Mouse (Mus musculus) liver, embryonic 12.5 days (tissue): ENCODE measurements around the gene Bnc2. TPM values are rescaled to one million over a fixed set of nuclear protein-coding genes. Genes with fewer than 3 reads are reported as not detected.

Experiments used
- ATAC-seq: fragments of 200-750 bp; cut with Nextera tagmentation; 2 replicates; pipeline ENCODE4 v1.8.0; 2017; ENCODE audit warnings: moderate number of reproducible peaks, mild to moderate bottlenecking, moderate library complexity
- H3K27ac ChIP-seq: fragments of 300-500 bp; sonication (generic); 2 replicates; pipeline ENCODE4 v1.5.1; 2016; ENCODE audit warnings: mild to moderate bottlenecking
- H3K27me3 ChIP-seq: fragments of 300-500 bp; sonication (generic); replicated peaks from 2 replicates; pipeline ENCODE4 v1.6.1; 2016; ENCODE audit warnings: mild to moderate bottlenecking, moderate library complexity
- H3K36me3 ChIP-seq: fragments of 300-500 bp; sonication (generic); 2 replicates; pipeline ENCODE4 v1.6.1; 2016; ENCODE audit warnings: mild to moderate bottlenecking, moderate library complexity
- H3K4me1 ChIP-seq: fragments of 300-500 bp; sonication (generic); 2 replicates; pipeline ENCODE4 v1.6.1; 2016
- H3K4me2 ChIP-seq: fragments of 300-500 bp; sonication (generic); 2 replicates; pipeline ENCODE4 v1.6.1; 2016; ENCODE audit warnings: mild to moderate bottlenecking, moderate library complexity
- H3K4me3 ChIP-seq: fragments of 300-500 bp; sonication (generic); 2 replicates; pipeline ENCODE4 v1.5.1; 2016; ENCODE audit warnings: mild to moderate bottlenecking, moderate library complexity
- H3K9ac ChIP-seq: fragments of 300-500 bp; sonication (generic); 2 replicates; pipeline ENCODE4 v1.6.1; 2016; ENCODE audit warnings: mild to moderate bottlenecking, moderate library complexity
- H3K9me3 ChIP-seq: fragments of 300-500 bp; sonication (generic); replicated peaks from 2 replicates; pipeline ENCODE4 v1.6.1; 2016; ENCODE audit warnings: mild to moderate bottlenecking, moderate library complexity
- WGBS: fragments of 180-500 bp; shearing (Covaris S2); methylation state at CpG from one replicate; pipeline ENCODE4 v1.1.7; 2016; ENCODE audit not compliant: insufficient replicate concordance; 5-methylcytosine and 5-hydroxymethylcytosine counted together
- polyA plus RNA-seq: library from polyadenylated mRNA; unstranded; fragments of >200 nt; fragmentation: Nextera tagmentation; extraction: Ambion mirVana; gene quantifications from 2 replicates; pipeline ENCODE4 v1.2.1, GENCODE M21; 2016

The Bnc2 gene
- polyA plus RNA-seq, 1 experiment from 2014 or later, result 1.5 TPM

DNA sequence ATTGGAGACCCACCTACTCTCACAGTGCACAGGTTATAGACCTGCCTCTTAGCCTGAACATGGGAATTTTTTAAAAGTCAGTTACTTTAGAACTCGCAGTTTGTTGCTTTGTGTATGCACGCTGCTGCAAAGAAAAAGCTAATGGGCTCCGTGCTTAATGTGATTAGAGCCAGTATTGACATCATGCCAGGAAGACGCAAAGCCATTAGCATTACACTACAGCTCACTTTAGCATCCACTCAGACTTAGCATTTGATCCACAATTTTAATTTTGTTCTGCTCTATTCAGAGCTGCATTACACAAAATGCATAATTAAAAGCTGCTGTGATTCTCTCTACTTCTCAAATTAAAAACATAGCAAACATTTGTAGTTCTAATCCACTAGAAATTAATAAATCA is 350.7 kb downstream of the Bnc2 start:
- H3K4me1 ChIP-seq, result no peaks in the 10 kb centered on the region
- 83% methylated on average over 4 of the region's 4 CpGs for WGBS
- H3K27ac ChIP-seq, result no peak overlapping the region
- H3K27me3 ChIP-seq, result no peaks in the 10 kb centered on the region
- H3K9me3 ChIP-seq, result no peaks in the 10 kb centered on the region
- no peaks in the 10 kb centered on the region for H3K36me3 ChIP-seq
- H3K4me2 ChIP-seq, result no peak overlapping the region
- no peak overlapping the region for H3K4me3 ChIP-seq
- no peak for ATAC-seq
- no peak overlapping the region for H3K9ac ChIP-seq

DNA sequence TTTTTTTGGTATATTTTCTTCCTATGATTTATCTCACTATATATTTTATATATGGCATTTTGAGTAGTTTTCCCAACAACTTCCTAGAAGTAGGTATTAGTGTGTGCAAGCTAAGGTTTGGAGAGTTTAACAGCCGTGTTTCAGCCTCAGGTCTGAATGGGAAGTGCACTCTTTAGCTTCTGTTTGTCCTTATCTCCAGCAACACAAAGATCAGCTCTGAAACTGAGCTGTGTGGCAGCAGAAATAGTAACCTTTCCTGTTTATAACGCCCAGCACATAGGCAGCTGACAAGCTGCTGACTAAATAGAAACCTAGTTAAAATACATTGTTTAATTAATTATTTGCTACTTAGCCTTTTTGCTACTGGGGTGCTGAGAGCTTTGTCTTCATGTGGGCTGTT is 353.5 kb downstream of the Bnc2 start:
- H3K9ac ChIP-seq, result no peak overlapping the region
- ATAC-seq, result peak; percentile 58; the same call in 1 of the 2 replicates
- no peaks in the 10 kb centered on the region for H3K36me3 ChIP-seq
- no peak overlapping the region for H3K4me2 ChIP-seq
- no peak overlapping the region for H3K4me3 ChIP-seq
- WGBS, result 11% methylated on average over 2 of the region's 2 CpGs
- no peak overlapping the region for H3K27ac ChIP-seq
- no peaks in the 10 kb centered on the region for H3K9me3 ChIP-seq
- no peaks in the 10 kb centered on the region for H3K4me1 ChIP-seq
- no peaks in the 10 kb centered on the region for H3K27me3 ChIP-seq

DNA sequence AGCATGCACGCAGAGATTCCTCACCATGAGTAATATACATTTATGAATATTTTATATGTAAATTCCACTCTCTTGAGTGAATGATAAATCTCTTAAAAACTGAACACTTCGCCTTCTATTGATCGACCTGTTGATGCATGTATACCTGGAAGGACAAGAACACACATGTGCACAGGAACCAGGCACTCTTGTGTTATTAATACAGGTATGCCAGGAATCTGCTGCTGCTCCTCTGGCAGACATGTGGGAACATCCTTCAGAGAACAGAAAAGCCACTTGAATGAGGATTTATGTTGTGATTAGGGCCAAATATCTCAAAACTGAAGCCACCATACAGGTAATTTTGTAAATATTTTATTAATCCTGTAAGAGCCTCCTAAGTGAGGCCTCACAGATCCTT is 357.7 kb downstream of the Bnc2 start:
- H3K9ac ChIP-seq, result no peak overlapping the region
- WGBS, result 61% methylated on average over 3 of the region's 3 CpGs
- no peaks in the 10 kb centered on the region for H3K9me3 ChIP-seq
- H3K27me3 ChIP-seq, result no peaks in the 10 kb centered on the region
- no peak overlapping the region for H3K4me2 ChIP-seq
- H3K4me1 ChIP-seq, result no peaks in the 10 kb centered on the region
- no peak for ATAC-seq
- H3K27ac ChIP-seq, result no peak overlapping the region
- H3K4me3 ChIP-seq, result no peak overlapping the region
- no peaks in the 10 kb centered on the region for H3K36me3 ChIP-seq

DNA sequence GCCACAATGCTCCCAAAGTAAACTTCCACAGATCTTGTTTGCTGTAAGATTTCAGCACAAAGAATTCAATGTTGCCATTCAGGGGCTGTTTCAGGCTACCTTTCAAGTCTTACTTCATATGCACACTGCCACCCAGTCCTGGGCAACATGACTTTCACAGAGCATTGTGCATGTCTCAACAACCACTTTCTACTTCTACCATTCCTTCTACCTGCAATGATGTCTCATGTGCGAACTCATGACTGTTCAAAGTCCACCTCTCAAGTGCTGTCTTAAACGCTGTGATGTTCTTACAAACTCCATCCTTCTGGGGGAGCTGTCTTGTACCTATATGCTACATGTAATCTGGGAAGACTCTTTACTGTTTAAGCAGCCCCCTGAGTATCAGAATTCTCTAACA is 363.7 kb downstream of the Bnc2 start:
- H3K36me3 ChIP-seq, result no peaks in the 10 kb centered on the region
- WGBS, result 52% methylated on average over 2 of the region's 2 CpGs
- no peak for ATAC-seq
- no peak overlapping the region for H3K4me3 ChIP-seq
- H3K4me1 ChIP-seq, result no peaks in the 10 kb centered on the region
- no peaks in the 10 kb centered on the region for H3K27me3 ChIP-seq
- no peak overlapping the region for H3K27ac ChIP-seq
- H3K9me3 ChIP-seq, result no peaks in the 10 kb centered on the region
- H3K4me2 ChIP-seq, result no peak overlapping the region
- no peak overlapping the region for H3K9ac ChIP-seq

DNA sequence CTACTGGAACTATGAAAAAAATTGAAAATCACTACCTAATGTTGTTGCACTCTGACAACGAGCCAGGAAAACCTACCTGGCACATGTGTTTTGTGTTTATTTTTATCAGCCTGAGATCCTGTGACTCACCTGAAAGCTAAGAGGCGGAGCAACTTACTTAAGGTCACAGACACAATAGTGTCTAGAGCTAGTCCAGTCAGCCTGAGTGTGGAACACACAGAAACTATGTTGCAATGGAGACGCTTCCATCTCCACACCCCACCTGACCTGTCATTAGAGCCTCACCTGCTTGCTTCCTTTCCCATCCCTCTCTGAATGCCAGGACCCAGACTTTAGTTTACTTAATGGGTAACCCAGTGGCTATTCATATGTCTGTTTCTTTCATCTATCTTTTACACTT is 364.2 kb downstream of the Bnc2 start:
- Histone ChIP-seq H3K4me2 (no peak overlapping the region), H3K4me1 (no peaks in the 10 kb centered on the region), H3K27ac (no peak overlapping the region), H3K36me3 (no peaks in the 10 kb centered on the region), H3K4me3 (no peak overlapping the region), H3K27me3 (no peaks in the 10 kb centered on the region), H3K9ac (no peak overlapping the region), H3K9me3 (no peaks in the 10 kb centered on the region)
- no peak for ATAC-seq
- WGBS, result 76% methylated on average over 3 of the region's 3 CpGs

DNA sequence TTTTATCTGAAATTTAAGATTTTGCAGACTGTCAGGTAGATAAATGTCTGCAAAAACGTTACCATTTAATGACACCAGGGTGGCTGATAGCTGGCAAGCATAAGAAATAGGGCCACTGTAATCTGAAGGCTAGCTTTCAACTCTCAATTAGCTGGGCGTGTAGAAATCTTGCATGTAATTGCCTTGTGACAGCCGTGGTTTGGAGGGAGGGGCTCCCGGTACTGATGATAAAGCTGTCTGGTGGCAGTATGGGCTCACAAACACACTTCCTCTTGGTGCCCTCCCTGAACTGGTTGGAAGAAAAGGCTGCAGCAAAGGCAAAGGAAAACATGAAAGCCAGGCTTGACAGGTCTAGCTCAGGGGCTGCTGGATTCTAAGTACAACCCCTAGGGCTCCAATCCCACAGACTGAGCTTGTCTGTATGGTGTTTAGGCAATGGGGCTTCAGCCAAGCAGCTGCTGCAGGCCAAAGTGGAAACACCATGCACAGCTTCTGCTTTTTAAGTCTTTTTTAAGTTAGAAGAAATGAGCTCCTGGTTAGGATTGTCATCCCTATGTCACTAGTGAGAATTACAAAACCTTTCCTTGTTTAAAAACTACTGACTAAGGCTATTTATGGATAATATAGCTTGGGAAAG is 366.7 kb downstream of the Bnc2 start:
- H3K36me3 ChIP-seq, result no peaks in the 10 kb centered on the region
- H3K4me1 ChIP-seq, result no peaks in the 10 kb centered on the region
- H3K27ac ChIP-seq, result no peak overlapping the region
- ATAC-seq, result no peak
- WGBS, result 15% methylated on average over 4 of the region's 4 CpGs
- H3K4me3 ChIP-seq, result no peak overlapping the region
- H3K27me3 ChIP-seq, result no peaks in the 10 kb centered on the region
- no peak overlapping the region for H3K4me2 ChIP-seq
- no peaks in the 10 kb centered on the region for H3K9me3 ChIP-seq
- no peak overlapping the region for H3K9ac ChIP-seq

DNA sequence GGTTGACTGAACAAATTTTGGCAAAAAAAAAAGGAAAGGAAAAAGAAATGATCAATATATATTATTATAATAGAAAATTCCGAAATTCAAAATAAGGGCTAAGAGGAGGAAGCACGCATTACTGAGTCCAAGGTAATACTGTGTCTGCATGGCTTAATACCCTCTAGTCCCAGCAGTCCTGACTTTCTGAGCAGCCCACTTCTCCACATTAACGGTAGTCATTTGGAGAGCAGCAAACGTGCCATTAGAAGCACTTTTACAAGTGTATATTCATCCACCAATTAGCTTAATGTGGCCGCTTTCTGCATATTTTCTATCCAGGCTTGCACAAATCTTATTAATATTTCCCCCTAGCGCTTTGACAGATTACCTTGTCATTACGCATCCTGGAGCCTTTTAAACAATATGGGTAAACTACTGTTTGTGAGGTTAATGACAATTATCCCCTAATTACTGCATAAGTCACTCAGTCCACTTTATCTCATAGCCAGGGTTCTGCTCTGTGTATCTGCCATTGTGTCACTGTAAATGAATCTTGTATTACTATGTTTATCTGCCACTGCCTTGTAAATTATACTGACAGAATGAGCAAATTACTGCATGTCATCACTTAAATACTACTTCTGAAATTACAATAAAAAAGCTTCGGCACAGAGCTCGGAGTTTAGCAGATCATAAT is 368.0 kb downstream of the Bnc2 start:
- WGBS, result 75% methylated on average over 9 of the region's 9 CpGs
- no peaks in the 10 kb centered on the region for H3K27me3 ChIP-seq
- no peak overlapping the region for H3K27ac ChIP-seq
- H3K9ac ChIP-seq, result no peak overlapping the region
- no peaks in the 10 kb centered on the region for H3K36me3 ChIP-seq
- no peak overlapping the region for H3K4me3 ChIP-seq
- no peaks in the 10 kb centered on the region for H3K9me3 ChIP-seq
- no peak for ATAC-seq
- H3K4me2 ChIP-seq, result no peak overlapping the region
- H3K4me1 ChIP-seq, result no peaks in the 10 kb centered on the region

DNA sequence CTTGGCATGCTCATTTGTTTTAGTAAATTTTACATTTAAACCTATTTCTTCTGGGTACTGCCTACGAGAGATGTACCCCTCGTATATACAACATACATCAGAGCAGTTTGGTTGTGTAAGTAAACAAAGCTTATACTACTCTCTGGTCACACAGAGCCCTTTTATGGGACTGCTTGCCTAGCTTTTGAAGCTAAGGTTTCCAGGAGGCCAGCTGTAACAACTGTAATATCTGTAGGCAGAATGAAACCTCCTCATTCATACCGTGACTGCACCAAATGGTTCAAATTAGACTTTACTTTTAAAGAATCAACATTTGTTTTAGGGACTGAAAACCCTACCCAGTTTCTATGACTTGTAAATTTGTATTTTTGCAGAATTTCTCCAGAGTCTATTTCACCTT is 372.1 kb downstream of the Bnc2 start:
- WGBS, result 79% methylated on average over 3 of the region's 3 CpGs
- Histone ChIP-seq H3K27me3 (no peaks in the 10 kb centered on the region), H3K9me3 (peaks cover 6% of the 10 kb centered on the region; the same call in 1 of the 2 replicates), H3K4me2 (no peak overlapping the region), H3K9ac (no peak overlapping the region), H3K27ac (no peak overlapping the region), H3K36me3 (no peaks in the 10 kb centered on the region), H3K4me1 (no peaks in the 10 kb centered on the region), H3K4me3 (no peak overlapping the region)
- ATAC-seq, result no peak

DNA sequence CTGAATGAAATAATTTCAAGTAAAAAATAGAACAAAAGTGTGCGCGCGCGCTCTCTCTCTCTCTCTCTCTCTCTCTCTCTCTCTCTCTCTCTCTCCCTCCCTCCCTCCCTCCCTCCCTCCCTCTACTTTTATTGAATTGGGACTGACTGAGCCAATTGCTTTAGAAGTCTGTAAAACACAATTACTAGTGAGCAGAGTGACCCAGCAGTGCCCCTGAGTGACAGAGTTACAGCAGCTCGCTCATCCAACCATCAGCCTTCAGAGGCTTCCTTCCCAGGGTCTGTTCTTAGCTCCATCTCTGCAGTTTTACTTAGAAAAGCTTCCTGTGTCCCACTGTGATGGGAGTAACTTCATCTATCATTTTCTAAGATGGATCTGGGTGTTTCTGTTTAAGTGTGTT is 389.9 kb downstream of the Bnc2 start:
- H3K4me2 ChIP-seq, result no peak overlapping the region
- WGBS, result 83% methylated on average over 5 of the region's 5 CpGs
- no peak overlapping the region for H3K9ac ChIP-seq
- no peak for ATAC-seq
- no peaks in the 10 kb centered on the region for H3K4me1 ChIP-seq
- H3K27me3 ChIP-seq, result no peaks in the 10 kb centered on the region
- H3K36me3 ChIP-seq, result no peaks in the 10 kb centered on the region
- no peak overlapping the region for H3K4me3 ChIP-seq
- H3K27ac ChIP-seq, result no peak overlapping the region
- no peaks in the 10 kb centered on the region for H3K9me3 ChIP-seq

DNA sequence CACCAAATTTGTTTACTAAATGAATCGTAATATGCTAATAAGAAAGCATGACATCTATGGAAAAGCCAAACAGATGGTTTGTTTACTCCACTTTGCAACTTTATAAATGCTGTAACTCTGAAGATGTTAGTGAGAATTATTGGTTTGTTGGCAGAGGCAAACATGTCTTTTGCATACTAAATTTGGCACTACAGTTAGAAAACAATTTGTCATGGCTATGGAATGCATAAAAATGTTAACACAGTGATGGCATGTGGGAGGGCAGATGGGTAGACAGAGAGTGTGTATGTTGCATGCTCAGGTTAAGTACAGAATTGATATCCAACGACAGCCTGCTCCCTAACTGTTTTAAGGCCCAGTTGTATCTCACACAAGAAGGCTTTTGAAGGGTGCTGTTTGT is 392.4 kb downstream of the Bnc2 start:
- Histone ChIP-seq H3K9me3 (no peaks in the 10 kb centered on the region), H3K36me3 (no peaks in the 10 kb centered on the region), H3K27ac (no peak overlapping the region), H3K4me1 (no peaks in the 10 kb centered on the region), H3K9ac (no peak overlapping the region), H3K4me3 (no peak overlapping the region), H3K27me3 (no peaks in the 10 kb centered on the region), H3K4me2 (no peak overlapping the region)
- 52% methylated on average over 2 of the region's 2 CpGs for WGBS
- no peak for ATAC-seq

DNA sequence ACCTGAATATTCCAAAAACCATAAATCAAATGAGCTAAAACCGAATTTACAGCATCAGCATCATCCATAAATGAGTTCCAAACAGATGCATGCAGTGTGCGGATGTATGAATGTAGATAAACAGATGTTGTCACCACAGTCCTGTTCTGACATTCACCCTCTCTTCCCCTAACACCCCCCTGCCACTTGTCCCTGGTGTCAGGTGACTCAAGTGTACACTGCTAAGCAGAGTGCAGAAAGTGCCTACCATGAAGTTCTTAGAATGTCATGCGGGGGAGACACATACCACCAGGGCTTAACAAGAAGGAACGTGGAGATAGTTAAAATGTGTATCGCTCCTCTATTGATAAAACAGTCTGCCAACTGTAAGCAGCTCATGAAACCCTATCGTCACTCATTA is 396.9 kb downstream of the Bnc2 start:
- ATAC-seq, result no peak
- no peak overlapping the region for H3K9ac ChIP-seq
- no peaks in the 10 kb centered on the region for H3K9me3 ChIP-seq
- H3K4me3 ChIP-seq, result no peak overlapping the region
- H3K27me3 ChIP-seq, result no peaks in the 10 kb centered on the region
- no peak overlapping the region for H3K27ac ChIP-seq
- H3K4me1 ChIP-seq, result no peaks in the 10 kb centered on the region
- H3K4me2 ChIP-seq, result no peak overlapping the region
- no peaks in the 10 kb centered on the region for H3K36me3 ChIP-seq
- WGBS, result 71% methylated on average over 6 of the region's 6 CpGs

DNA sequence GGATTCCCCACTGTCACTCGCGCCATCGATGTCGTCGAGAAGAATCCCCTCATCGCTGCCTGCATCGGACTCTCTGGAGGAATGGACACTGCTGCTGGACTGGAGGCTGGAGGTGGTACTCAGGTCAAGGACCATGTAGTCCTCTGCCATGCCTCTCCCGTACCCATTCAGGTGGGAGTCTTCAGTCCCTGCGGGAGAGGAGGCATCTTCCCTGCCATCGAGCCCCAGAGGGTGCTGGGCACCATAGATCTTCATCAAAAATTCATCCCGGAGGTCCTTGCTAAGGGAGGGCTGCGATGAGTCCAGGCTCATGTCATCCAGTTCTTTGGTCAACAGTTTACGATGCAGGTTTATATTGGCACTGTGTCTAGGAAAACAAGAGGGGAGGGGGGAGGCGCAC is 399.0 kb downstream of the Bnc2 start:
- H3K9ac ChIP-seq, result no peak overlapping the region
- no peaks in the 10 kb centered on the region for H3K36me3 ChIP-seq
- H3K4me1 ChIP-seq, result no peaks in the 10 kb centered on the region
- no peaks in the 10 kb centered on the region for H3K9me3 ChIP-seq
- no peaks in the 10 kb centered on the region for H3K27me3 ChIP-seq
- ATAC-seq, result no peak
- 82% methylated on average over 14 of the region's 14 CpGs for WGBS
- no peak overlapping the region for H3K4me3 ChIP-seq
- H3K4me2 ChIP-seq, result no peak overlapping the region
- no peak overlapping the region for H3K27ac ChIP-seq

DNA sequence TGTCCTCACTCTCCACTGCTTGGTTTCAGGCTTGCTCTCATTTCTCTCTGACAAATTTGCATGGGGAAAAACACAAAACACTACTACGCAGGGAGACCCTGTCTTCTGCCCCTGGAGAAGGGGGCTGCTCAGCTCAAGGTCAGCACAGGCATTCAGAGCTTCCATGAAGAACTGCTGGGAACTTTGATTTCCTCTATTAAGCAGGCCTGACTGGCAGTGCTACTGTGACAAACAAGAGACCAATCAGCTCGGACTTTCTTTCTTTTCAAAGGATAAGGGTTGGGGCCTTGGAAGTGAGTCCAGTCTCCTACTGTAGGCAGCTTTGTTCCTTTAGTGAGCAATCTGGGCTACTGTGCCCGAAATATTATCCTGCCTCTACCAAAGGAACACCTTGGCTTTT is 400.9 kb downstream of the Bnc2 start:
- no peak for ATAC-seq
- H3K36me3 ChIP-seq, result no peaks in the 10 kb centered on the region
- no peak overlapping the region for H3K9ac ChIP-seq
- 60% methylated on average over 3 of the region's 3 CpGs for WGBS
- H3K27ac ChIP-seq, result no peak overlapping the region
- H3K4me3 ChIP-seq, result no peak overlapping the region
- no peaks in the 10 kb centered on the region for H3K9me3 ChIP-seq
- H3K4me1 ChIP-seq, result no peaks in the 10 kb centered on the region
- no peaks in the 10 kb centered on the region for H3K27me3 ChIP-seq
- H3K4me2 ChIP-seq, result no peak overlapping the region
